Mouse (Mus musculus) thymus, adult 18-20 months (tissue): ENCODE measurements around the gene 4933405L10Rik.

Source experiments
- DNase-seq, 2 experiments: peaks; one replicate each; pipeline ENCODE4 v3.0.0; 2022; ENCODE audit warnings: mixed read lengths in 2 of 2

The 4933405L10Rik gene

GRCm38 (mm10) chr8:105707498-105708403 lies at the start of gene 4933405L10Rik, which contains the start of gene Enkd1:
Gene 4933405L10Rik, plus strand, starts transcription at chr8:105707655.
Gene Enkd1, minus strand, starts transcription at chr8:105708210.
- peak; percentile 77 to 87 for DNase-seq

GRCm38 (mm10) chr8:105661167-105661566 lies 46.3 kb upstream of the 4933405L10Rik start:
- no peak for DNase-seq

- no peak for DNase-seq
These were observed 29.6 kb upstream of the 4933405L10Rik start for GRCm38 (mm10) chr8:105677891-105678290.

- DNase-seq = no peak
These were observed 22.1 kb upstream of the 4933405L10Rik start for GRCm38 (mm10) chr8:105685325-105685724.

- peak; percentile 94 to 96 for DNase-seq
These were observed 21.6 kb upstream of the 4933405L10Rik start, which contains the start of gene Carmil2 for GRCm38 (mm10) chr8:105685796-105686308. Gene Carmil2, plus strand, starts transcription at chr8:105686274.

- peak in 1 of 2 experiments; percentile 58 for DNase-seq
These were observed 20.9 kb upstream of the 4933405L10Rik start for GRCm38 (mm10) chr8:105686551-105686950.

GRCm38 (mm10) chr8:105687512-105687911 lies 19.9 kb upstream of the 4933405L10Rik start:
- no peak for DNase-seq

- no peak for DNase-seq
These were observed 19.2 kb upstream of the 4933405L10Rik start for GRCm38 (mm10) chr8:105688242-105688752.

- no peak for DNase-seq
These were observed 18.0 kb upstream of the 4933405L10Rik start for GRCm38 (mm10) chr8:105689256-105689982.

GRCm38 (mm10) chr8:105689983-105690360 lies 17.5 kb upstream of the 4933405L10Rik start:
- no peak for DNase-seq

GRCm38 (mm10) chr8:105690978-105691377 lies 16.5 kb upstream of the 4933405L10Rik start:
- DNase-seq = no peak

- DNase-seq = peak in 1 of 2 experiments; percentile 9
These were observed 14.8 kb upstream of the 4933405L10Rik start for GRCm38 (mm10) chr8:105692449-105693182.

- DNase-seq = peak in 1 of 2 experiments; percentile 11
These were observed 13.8 kb upstream of the 4933405L10Rik start for GRCm38 (mm10) chr8:105693648-105694047.

- DNase-seq = peak in 1 of 2 experiments; percentile 14
These were observed 13.2 kb upstream of the 4933405L10Rik start for GRCm38 (mm10) chr8:105694051-105694799.

GRCm38 (mm10) chr8:105695080-105695780 lies 12.2 kb upstream of the 4933405L10Rik start:
- no peak for DNase-seq

GRCm38 (mm10) chr8:105697196-105697780 lies 10.2 kb upstream of the 4933405L10Rik start:
- peak in 1 of 2 experiments; percentile 9 for DNase-seq

- no peak for DNase-seq
These were observed 8.7 kb upstream of the 4933405L10Rik start for GRCm38 (mm10) chr8:105698734-105699133.

- DNase-seq = no peak
These were observed 7.8 kb upstream of the 4933405L10Rik start for GRCm38 (mm10) chr8:105699488-105700215.

GRCm38 (mm10) chr8:105700566-105700965 lies 6.9 kb upstream of the 4933405L10Rik start:
- peak in 1 of 2 experiments; percentile 55 for DNase-seq
